Mouse (Mus musculus): ENCODE data around the gene Doc2b. TPM values are rescaled to one million over a fixed set of nuclear protein-coding genes. Genes with fewer than 3 reads are reported as not detected.

The Doc2b gene
- polyA plus RNA-seq, 1 experiment from 2014 or later = 2.1 TPM

GRCm38 (mm10) chr11:75813085-75813484 is 17.2 kb upstream of the Doc2b start:
- Histone ChIP-seq H3K27ac (no peak overlapping the region), H3K4me2 (replicated peaks) (no peak overlapping the region), H3K4me1 (peaks cover 16% of the 10 kb centered on the region), H3K27me3 (no peaks in the 10 kb centered on the region), H3K4me3 (no peak overlapping the region), H3K36me3 (no peaks in the 10 kb centered on the region), H3K9me3 (no peaks in the 10 kb centered on the region), H3K9ac (no peak overlapping the region)
- WGBS = 53% methylated on average over 10 of the region's 10 CpGs
- no peak for ATAC-seq (ENCODE audit: insufficient number of reproducible peaks, insufficient read depth, low FRiP score, low TSS enrichment)

- Histone ChIP-seq H3K36me3 (no peaks in the 10 kb centered on the region), H3K4me1 (peaks cover 12% of the 10 kb centered on the region), H3K4me3 (no peak overlapping the region), H3K9me3 (no peaks in the 10 kb centered on the region), H3K9ac (no peak overlapping the region), H3K27ac (peak overlapping the region; percentile 51), H3K4me2 (replicated peaks) (no peak overlapping the region), H3K27me3 (no peaks in the 10 kb centered on the region)
- peak; percentile 43; the same call in 1 of the 2 replicates for ATAC-seq (ENCODE audit: insufficient number of reproducible peaks, insufficient read depth, low FRiP score, low TSS enrichment)
- WGBS = 47% methylated on average over 3 of the region's 3 CpGs
Observed at GRCm38 (mm10) chr11:75811900-75812299, 16.1 kb upstream of the Doc2b start.

GRCm38 (mm10) chr11:75810526-75810925 is 14.7 kb upstream of the Doc2b start:
- H3K4me3 ChIP-seq = no peak overlapping the region
- 89% methylated on average over 3 of the region's 3 CpGs for WGBS
- H3K27ac ChIP-seq = no peak overlapping the region
- H3K36me3 ChIP-seq = no peaks in the 10 kb centered on the region
- H3K27me3 ChIP-seq = no peaks in the 10 kb centered on the region
- no peaks in the 10 kb centered on the region for H3K9me3 ChIP-seq
- H3K4me2 ChIP-seq (replicated peaks) = no peak overlapping the region
- H3K9ac ChIP-seq = no peak overlapping the region
- ATAC-seq (ENCODE audit: insufficient number of reproducible peaks, insufficient read depth, low FRiP score, low TSS enrichment) = no peak
- peaks cover 12% of the 10 kb centered on the region for H3K4me1 ChIP-seq

GRCm38 (mm10) chr11:75807486-75807885 is 11.6 kb upstream of the Doc2b start:
- 51% methylated on average over 5 of the region's 5 CpGs for WGBS
- no peak overlapping the region for H3K4me3 ChIP-seq

GRCm38 (mm10) chr11:75801771-75802550 is 6.1 kb upstream of the Doc2b start:
- Histone ChIP-seq H3K4me1 (no peaks in the 10 kb centered on the region), H3K36me3 (no peaks in the 10 kb centered on the region), H3K4me2 (replicated peaks) (no peak overlapping the region), H3K9me3 (no peaks in the 10 kb centered on the region), H3K9ac (no peak overlapping the region), H3K27me3 (peaks cover 20% of the 10 kb centered on the region), H3K4me3 (no peak overlapping the region), H3K27ac (no peak overlapping the region)
- 82% methylated on average over 7 of the region's 7 CpGs for WGBS
- ATAC-seq (ENCODE audit: insufficient number of reproducible peaks, insufficient read depth, low FRiP score, low TSS enrichment) = no peak

More at GRCm38 (mm10) chr11:75807486-75807885, 11.6 kb upstream of the Doc2b start:
- Histone ChIP-seq H3K4me2 (replicated peaks) (no peak overlapping the region), H3K4me1 (peaks cover 6% of the 10 kb centered on the region; the same call in 1 of the 2 replicates), H3K9ac (no peak overlapping the region), H3K36me3 (no peaks in the 10 kb centered on the region), H3K27me3 (no peaks in the 10 kb centered on the region), H3K9me3 (no peaks in the 10 kb centered on the region), H3K27ac (no peak overlapping the region)
- no peak for ATAC-seq (ENCODE audit: insufficient number of reproducible peaks, insufficient read depth, low FRiP score, low TSS enrichment)

- Histone ChIP-seq H3K9me3 (no peaks in the 10 kb centered on the region), H3K9ac (no peak overlapping the region), H3K36me3 (no peaks in the 10 kb centered on the region), H3K27me3 (peaks cover 26% of the 10 kb centered on the region), H3K4me3 (no peak overlapping the region), H3K4me2 (replicated peaks) (no peak overlapping the region), H3K27ac (no peak overlapping the region), H3K4me1 (no peaks in the 10 kb centered on the region)
- WGBS = 88% methylated on average over 4 of the region's 4 CpGs
- no peak; the same call in 1 of the 2 replicates for ATAC-seq (ENCODE audit: insufficient number of reproducible peaks, insufficient read depth, low FRiP score, low TSS enrichment)
Observed at GRCm38 (mm10) chr11:75801369-75801768, 5.5 kb upstream of the Doc2b start.

- H3K27me3 ChIP-seq = peaks cover 66% of the 10 kb centered on the region
- 0 out of 2 replicates have a peak, but pooled peaks cover 6% of the 10 kb centered on the region for H3K4me1 ChIP-seq
- 71% methylated on average over 13 of the region's 13 CpGs for WGBS
- no peaks in the 10 kb centered on the region for H3K9me3 ChIP-seq
- H3K36me3 ChIP-seq = no peaks in the 10 kb centered on the region
- no peak overlapping the region for H3K9ac ChIP-seq
- peak; percentile 24; the same call in 1 of the 2 replicates for ATAC-seq (ENCODE audit: insufficient number of reproducible peaks, insufficient read depth, low FRiP score, low TSS enrichment)
- peak overlapping the region; percentile 53; the same call in 1 of the 2 replicates for H3K4me3 ChIP-seq
- no peak overlapping the region for H3K27ac ChIP-seq
- peak overlapping the region; percentile 73 for H3K4me2 ChIP-seq (replicated peaks)
Observed at GRCm38 (mm10) chr11:75796536-75797246, 842 bp upstream of the Doc2b start.

- Histone ChIP-seq H3K4me3 (peak overlapping the region; percentile 53), H3K36me3 (no peaks in the 10 kb centered on the region), H3K9me3 (no peaks in the 10 kb centered on the region), H3K27me3 (peaks cover 69% of the 10 kb centered on the region), H3K27ac (no peak overlapping the region), H3K4me2 (replicated peaks) (peak overlapping the region; percentile 73), H3K9ac (peak overlapping the region; percentile 70), H3K4me1 (0 out of 2 replicates have a peak, but pooled peaks cover 6% of the 10 kb centered on the region)
- no peak for ATAC-seq (ENCODE audit: insufficient number of reproducible peaks, insufficient read depth, low FRiP score, low TSS enrichment)
- WGBS = 3% methylated on average over 41 of the region's 42 CpGs
Observed at GRCm38 (mm10) chr11:75795321-75795636, 570 bp downstream of the Doc2b start.

- peak overlapping the region; percentile 53 for H3K4me3 ChIP-seq
- WGBS = 6% methylated on average over 42 of the region's 45 CpGs
- peak overlapping the region; percentile 70 for H3K9ac ChIP-seq
- H3K27ac ChIP-seq = no peak overlapping the region
- H3K4me1 ChIP-seq = 0 out of 2 replicates have a peak, but pooled peaks cover 6% of the 10 kb centered on the region
- H3K27me3 ChIP-seq = peaks cover 69% of the 10 kb centered on the region
- no peak for ATAC-seq (ENCODE audit: insufficient number of reproducible peaks, insufficient read depth, low FRiP score, low TSS enrichment)
- H3K36me3 ChIP-seq = no peaks in the 10 kb centered on the region
- H3K4me2 ChIP-seq (replicated peaks) = peak overlapping the region; percentile 73
- no peaks in the 10 kb centered on the region for H3K9me3 ChIP-seq
Observed at GRCm38 (mm10) chr11:75794602-75795320, 1.1 kb downstream of the Doc2b start.

- no peak for ATAC-seq (ENCODE audit: insufficient number of reproducible peaks, insufficient read depth, low FRiP score, low TSS enrichment)
- WGBS = 67% methylated on average over 5 of the region's 5 CpGs
- peaks cover 69% of the 10 kb centered on the region for H3K27me3 ChIP-seq
Observed at GRCm38 (mm10) chr11:75793351-75793750, 2.5 kb downstream of the Doc2b start.

GRCm38 (mm10) chr11:75792535-75792934 is 3.3 kb downstream of the Doc2b start:
- peaks cover 63% of the 10 kb centered on the region for H3K27me3 ChIP-seq
- WGBS = 79% methylated on average over 5 of the region's 5 CpGs
- H3K27ac ChIP-seq = no peak overlapping the region
- H3K36me3 ChIP-seq = no peaks in the 10 kb centered on the region
- H3K9ac ChIP-seq = no peak overlapping the region
- no peak overlapping the region for H3K4me2 ChIP-seq (replicated peaks)
- H3K4me1 ChIP-seq = 0 out of 2 replicates have a peak, but pooled peaks cover 6% of the 10 kb centered on the region
- no peak overlapping the region for H3K4me3 ChIP-seq
- ATAC-seq (ENCODE audit: insufficient number of reproducible peaks, insufficient read depth, low FRiP score, low TSS enrichment) = no peak
- no peaks in the 10 kb centered on the region for H3K9me3 ChIP-seq

More at GRCm38 (mm10) chr11:75793351-75793750, 2.5 kb downstream of the Doc2b start:
- Histone ChIP-seq H3K4me2 (replicated peaks) (no peak overlapping the region), H3K36me3 (no peaks in the 10 kb centered on the region), H3K27ac (no peak overlapping the region), H3K9me3 (no peaks in the 10 kb centered on the region), H3K9ac (no peak overlapping the region), H3K4me1 (0 out of 2 replicates have a peak, but pooled peaks cover 6% of the 10 kb centered on the region), H3K4me3 (no peak overlapping the region)
